Comparison of ENCODE assay signal across 7 mouse cellular contexts in the genomic region with DNA sequence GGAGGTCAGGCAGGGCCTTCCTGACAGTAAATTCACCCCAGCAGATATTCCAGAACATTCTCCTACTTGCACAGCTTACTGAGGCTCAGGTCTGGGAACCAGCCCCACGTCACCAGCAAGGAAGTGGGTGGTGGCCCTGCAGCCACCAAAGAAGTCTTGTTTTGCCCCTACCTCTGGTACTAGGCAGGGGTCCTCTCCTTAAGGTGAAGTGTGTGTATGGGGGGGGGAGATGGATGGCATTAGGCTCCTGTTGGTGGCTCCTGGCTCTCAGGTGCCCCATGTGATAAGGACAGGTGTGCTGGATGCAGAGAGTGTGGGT. TPM values are rescaled to one million over a fixed set of nuclear protein-coding genes. Genes with fewer than 3 reads are reported as not detected.
A peak's percentile ranks its signal among the peaks of the same experiment; 100 is the strongest.
DNase-seq lines count a peak whose midpoint lies in the region; ATAC-seq and TF ChIP-seq lines count a peak whose summit lies in the region.

No protein-coding gene starts in this region.

- H3K36me3 ChIP-seq in kidney, embryonic 15.5 days, result no peaks in the 10 kb centered on the region
- no peaks in the 10 kb centered on the region for H3K36me3 ChIP-seq in embryonic facial prominence, embryonic 13.5 days
- no peaks in the 10 kb centered on the region; the same call in 1 of the 2 replicates for H3K36me3 ChIP-seq in liver, embryonic 14.5 days (replicated peaks; ENCODE audit: control insufficient read depth, insufficient read depth, low read depth)

- peaks cover 44% of the 10 kb centered on the region for H3K4me1 ChIP-seq in kidney, embryonic 15.5 days
- peaks cover 20% of the 10 kb centered on the region for H3K4me1 ChIP-seq in embryonic facial prominence, embryonic 13.5 days
- H3K4me1 ChIP-seq in liver, embryonic 14.5 days (replicated peaks; ENCODE audit: control insufficient read depth in 2 of 2, insufficient read depth in 2 of 2, low read length in 1 of 2), result peaks cover 0 to 6% of the 10 kb centered on the region in 2 experiments; a peak in 2 of 4 replicates

- no peak for DNase-seq in kidney, adult 8-10 months
- no peak for DNase-seq in liver, embryonic 14.5 days (ENCODE audit: low read depth in 3 of 3, low spot score in 3 of 3)
- DNase-seq in layer of hippocampus, adult 11-12 months (ENCODE audit: low spot score), result no peak
- DNase-seq in cerebellum, adult 11-12 months, result no peak

- H3K9ac ChIP-seq in kidney, embryonic 15.5 days, result no peak overlapping the region
- H3K9ac ChIP-seq in embryonic facial prominence, embryonic 13.5 days, result no peak overlapping the region
- no peak overlapping the region for H3K9ac ChIP-seq in liver, embryonic 14.5 days (replicated peaks)

- H3K27me3 ChIP-seq in kidney, embryonic 15.5 days, result peaks cover 10% of the 10 kb centered on the region
- H3K27me3 ChIP-seq in embryonic facial prominence, embryonic 13.5 days, result peaks cover 10% of the 10 kb centered on the region; the same call in 1 of the 2 replicates
- peaks cover 2% of the 10 kb centered on the region; the same call in 1 of the 2 replicates for H3K27me3 ChIP-seq in liver, embryonic 14.5 days (ENCODE audit: control insufficient read depth, insufficient read depth, low read length)

- H3K4me2 ChIP-seq in kidney, embryonic 15.5 days, result peak overlapping the region; percentile 48
- peak overlapping the region; percentile 24 for H3K4me2 ChIP-seq in embryonic facial prominence, embryonic 13.5 days
- no peak overlapping the region for H3K4me2 ChIP-seq in liver, embryonic 14.5 days (ENCODE audit: low read depth)

- H3K4me3 ChIP-seq in kidney, embryonic 15.5 days (replicated peaks), result no peak overlapping the region
- H3K4me3 ChIP-seq in embryonic facial prominence, embryonic 13.5 days, result no peak overlapping the region
- no peak overlapping the region for H3K4me3 ChIP-seq in liver, embryonic 14.5 days (ENCODE audit: insufficient read depth in 1 of 2, low read depth in 2 of 2, low read length in 2 of 2)

- H3K9me3 ChIP-seq in kidney, embryonic 15.5 days (replicated peaks), result no peaks in the 10 kb centered on the region
- H3K9me3 ChIP-seq in embryonic facial prominence, embryonic 13.5 days, result no peaks in the 10 kb centered on the region
- no peaks in the 10 kb centered on the region for H3K9me3 ChIP-seq in liver, embryonic 14.5 days (ENCODE audit: control insufficient read depth, low read length)

- 27% methylated on average over 1 of the region's 1 CpGs for WGBS in kidney, embryonic 15.5 days
- 46% methylated on average over 1 of the region's 1 CpGs for WGBS in embryonic facial prominence, embryonic 13.5 days
- 32% methylated on average over 1 of the region's 1 CpGs for WGBS in liver, embryonic 14.5 days (ENCODE audit: insufficient replicate concordance)

- no peak for TF ChIP-seq EP300 in liver, embryonic 14.5 days (IDR thresholded peaks at IDR 0.05; ENCODE audit: low read depth)

- ATAC-seq in kidney, embryonic 15.5 days (replicated peaks; ENCODE audit: low FRiP score), result peak; percentile 43
- peak; percentile 72 for ATAC-seq in activated CD4-positive, CD25-positive, alpha-beta regulatory T cell, adult 4 months
- no peak for ATAC-seq in embryonic facial prominence, embryonic 13.5 days (ENCODE audit: insufficient number of reproducible peaks, insufficient read depth, low FRiP score, low TSS enrichment, low read depth)
- peak; percentile 2; the same call in 1 of the 2 replicates for ATAC-seq in liver, embryonic 14.5 days (ENCODE audit: insufficient read depth)

- peak overlapping the region; percentile 66 for H3K27ac ChIP-seq in kidney, embryonic 15.5 days
- H3K27ac ChIP-seq in embryonic facial prominence, embryonic 13.5 days, result no peak overlapping the region
- no peak overlapping the region for H3K27ac ChIP-seq in liver, embryonic 14.5 days

- TF ChIP-seq CTCF in liver, embryonic 14.5 days (IDR thresholded peaks at IDR 0.05; ENCODE audit: low read depth), result no peak

RNA-seq across cellular contexts. Expression of gene Necab2, which starts 5.6 kb away (rescaled TPM):
- 2.3 and 3.3 TPM in 2 replicates for polyA plus RNA-seq in kidney, embryonic 15.5 days (2015; fragmentation: Nextera tagmentation; extraction: Ambion mirVana)
- polyA plus RNA-seq in activated CD4-positive, CD25-positive, alpha-beta regulatory T cell, adult 4 months (2017; shearing (Covaris generic)), result not detected
- 3.8 and 4.2 TPM in 2 replicates for polyA plus RNA-seq in embryonic facial prominence, embryonic 13.5 days (2015; fragmentation: Nextera tagmentation; extraction: Ambion mirVana)
- 0.06 and 0.14 TPM in 2 replicates for polyA plus RNA-seq in liver, embryonic 14.5 days (2012; rRNA removed)
- not detected in 2 replicates for polyA plus RNA-seq in liver, embryonic 14.5 days (2014; fragmentation: Nextera tagmentation; extraction: Ambion mirVana)

RNA-seq across cellular contexts. Expression of gene Osgin1, which starts 7.0 kb away (rescaled TPM):
- polyA plus RNA-seq in kidney, embryonic 15.5 days (2015; fragmentation: Nextera tagmentation; extraction: Ambion mirVana), result 2.0 and 3.5 TPM in 2 replicates
- 10 to 100 TPM in 1 of 2 experiments, 1 to 10 TPM in 1; 8.0 to 18.6 TPM for polyA plus RNA-seq in activated CD4-positive, CD25-positive, alpha-beta regulatory T cell, adult 4 months (2017; shearing (Covaris generic))
- 0.60 and 1.6 TPM in 2 replicates for polyA plus RNA-seq in embryonic facial prominence, embryonic 13.5 days (2015; fragmentation: Nextera tagmentation; extraction: Ambion mirVana)
- 18.8 and 23.0 TPM in 2 replicates for polyA plus RNA-seq in liver, embryonic 14.5 days (2012; rRNA removed)
- 16.0 and 17.0 TPM in 2 replicates for polyA plus RNA-seq in liver, embryonic 14.5 days (2014; fragmentation: Nextera tagmentation; extraction: Ambion mirVana)

RNA-seq across cellular contexts. Expression of gene Mlycd, which starts 46.2 kb away (rescaled TPM):
- polyA plus RNA-seq in kidney, embryonic 15.5 days (2015; fragmentation: Nextera tagmentation; extraction: Ambion mirVana), result 11.7 and 12.8 TPM in 2 replicates
- polyA plus RNA-seq in activated CD4-positive, CD25-positive, alpha-beta regulatory T cell, adult 4 months (2017; shearing (Covaris generic)), result 1 to 10 TPM; 4.2 to 6.4 TPM
- 11.0 and 12.7 TPM in 2 replicates for polyA plus RNA-seq in embryonic facial prominence, embryonic 13.5 days (2015; fragmentation: Nextera tagmentation; extraction: Ambion mirVana)
- 6.0 and 6.4 TPM in 2 replicates for polyA plus RNA-seq in liver, embryonic 14.5 days (2012; rRNA removed)
- 8.1 and 9.6 TPM in 2 replicates for polyA plus RNA-seq in liver, embryonic 14.5 days (2014; fragmentation: Nextera tagmentation; extraction: Ambion mirVana)
